ENCODE assay signal across 1 mouse cellular context in genomic region chr8:94187290-94188002, GRCm38 (mm10).
A peak's percentile ranks its signal among the peaks of the same experiment; 100 is the strongest.
TF ChIP-seq lines count a peak whose summit lies in the region.

No protein-coding gene starts in this region.

TF ChIP-seq in CH12.LX, 34 proteins besides CTCF, POLR2A, EP300 and RAD21:
- TF ChIP-seq NRF1 (IDR thresholded peaks at IDR 0.05; ENCODE audit: low read depth, low read length) (no peak), ELF1 (IDR thresholded peaks at IDR 0.05; ENCODE audit: low read depth, low read length) (peak; percentile 60), TBP (conservative IDR thresholded peaks at IDR 0.05; ENCODE audit: low read depth, low read length) (0 out of 2 replicates have a peak, but pooled peaks have one; percentile 26), ZC3H11A (IDR thresholded peaks at IDR 0.05; ENCODE audit: low read depth, low read length) (no peak), HCFC1 (IDR thresholded peaks at IDR 0.05; ENCODE audit: low read depth, low read length) (no peak), IRF4 (IDR thresholded peaks at IDR 0.05; ENCODE audit: low read depth, low read length) (peak; percentile 68), BHLHE40 (IDR thresholded peaks at IDR 0.05; ENCODE audit: low read depth, low read length) (no peak), TCF12 (IDR thresholded peaks at IDR 0.05; ENCODE audit: low read depth, low read length) (peak; percentile 57; the same call in 1 of the 2 replicates), PAX5 (IDR thresholded peaks at IDR 0.05; ENCODE audit: low read length) (no peak), RCOR1 (conservative IDR thresholded peaks at IDR 0.05; ENCODE audit: low read depth, low read length) (no peak)
